Mouse (Mus musculus): ENCODE data around the gene Gtf2ird2. TPM values are rescaled to one million over a fixed set of nuclear protein-coding genes. Genes with fewer than 3 reads are reported as not detected.

Gene Gtf2ird2
- polyA plus RNA-seq, 1 experiment from 2014 or later = 7.9 TPM

DNA sequence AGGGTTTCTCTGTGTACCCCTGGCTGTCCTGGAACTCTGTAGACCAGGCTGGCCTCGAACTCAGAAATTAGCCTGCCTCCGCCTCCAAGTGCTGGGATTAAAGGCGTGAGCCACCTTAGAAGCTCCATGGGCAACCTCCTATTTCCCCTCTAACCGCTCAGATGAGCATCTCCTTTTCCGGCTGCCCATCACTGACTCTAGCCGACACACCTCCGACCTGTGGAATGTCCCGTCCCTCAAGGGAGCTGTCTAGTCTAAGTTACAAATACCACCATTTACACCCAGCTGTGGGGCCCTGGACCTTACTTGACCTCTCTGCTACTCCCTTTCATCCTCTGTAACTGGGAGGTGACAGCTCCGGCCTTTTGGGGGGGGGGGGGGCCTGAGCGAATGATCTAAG is 8.1 kb upstream of the Gtf2ird2 start:
- WGBS = 5% methylated on average over 10 of the region's 10 CpGs
- DNase-seq (ENCODE audit: low spot score) = no peak
- H3K36me3 ChIP-seq (ENCODE audit: control insufficient read depth, insufficient read depth, low read length) = peaks cover 2% of the 10 kb centered on the region; the same call in 1 of the 2 replicates

DNA sequence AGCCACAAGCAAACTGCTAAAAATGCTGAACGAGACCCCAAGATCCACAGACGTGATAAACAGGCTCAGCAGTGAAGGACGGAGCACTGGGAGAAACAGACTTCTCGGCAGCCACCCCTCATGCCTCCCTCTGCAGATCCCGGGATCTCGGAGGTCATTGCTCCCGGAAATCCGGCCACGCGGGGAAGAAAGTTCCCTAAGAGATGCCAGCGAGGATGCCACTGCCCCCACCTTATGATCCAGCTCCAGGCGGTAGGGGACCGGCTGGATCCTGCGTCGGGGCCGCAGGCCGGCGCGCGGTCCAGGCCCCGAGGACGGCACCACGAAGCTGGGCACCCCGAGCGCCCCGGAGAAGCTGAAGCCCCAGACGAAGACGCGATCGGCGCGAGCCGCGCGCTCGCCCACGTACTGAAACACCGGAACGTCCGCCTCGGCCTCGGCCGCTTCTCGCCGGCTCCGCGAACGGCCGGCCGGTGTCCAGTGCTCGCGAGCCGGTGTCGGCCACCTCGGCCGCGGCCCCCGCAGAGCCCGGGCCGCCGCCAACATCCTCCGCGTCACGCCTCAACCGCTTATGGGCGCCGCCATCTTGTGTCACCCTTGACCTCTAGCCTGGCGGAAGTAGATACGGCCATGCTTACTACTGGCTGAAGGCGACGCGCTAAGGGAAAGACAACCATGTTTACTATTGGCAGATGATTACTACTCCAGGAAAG is 7.5 kb upstream of the Gtf2ird2 start, which contains the start of gene Rcc1l:
Gene Rcc1l, minus strand, starts transcription at position 606 of the 713 bp plus-strand sequence.
- ATAC-seq (ENCODE audit: insufficient number of reproducible peaks, low FRiP score, low TSS enrichment, low read depth) (peak; percentile 74; the same call in 1 of the 2 replicates), DNase-seq (ENCODE audit: low spot score) (peak; percentile 86)
- Histone ChIP-seq H3K9me3 (ENCODE audit: control insufficient read depth, low read length) (no peaks in the 10 kb centered on the region), H3K4me1 (ENCODE audit: control insufficient read depth, insufficient read depth, low read length) (peaks cover 5% of the 10 kb centered on the region; the same call in 1 of the 2 replicates), H3K27me3 (ENCODE audit: control insufficient read depth, insufficient read depth, low read length) (no peaks in the 10 kb centered on the region), H3K27ac (replicated peaks; ENCODE audit: low read depth, low read length) (peak within 1 kb of the TSS; percentile 60), H3K9ac (ENCODE audit: low read length) (peak within 1 kb of the TSS; percentile 74), H3K36me3 (ENCODE audit: control insufficient read depth, insufficient read depth, low read length) (peaks cover 2% of the 10 kb centered on the region; the same call in 1 of the 2 replicates), H3K4me3 (ENCODE audit: low read depth, low read length) (peak within 1 kb of the TSS; percentile 95), H3K4me2 (ENCODE audit: low read depth, severe bottlenecking) (peak within 1 kb of the TSS; percentile 89)
- WGBS = under 1% methylated on average over 72 of the region's 72 CpGs

More for the DNA sequence above, 8.1 kb upstream of the Gtf2ird2 start:
- peak; percentile 50; the same call in 1 of the 2 replicates for ATAC-seq (ENCODE audit: insufficient number of reproducible peaks, low FRiP score, low TSS enrichment, low read depth)
- H3K9ac ChIP-seq (ENCODE audit: low read length) = peak overlapping the region; percentile 74
- H3K9me3 ChIP-seq (ENCODE audit: control insufficient read depth, low read length) = no peaks in the 10 kb centered on the region
- H3K27me3 ChIP-seq (ENCODE audit: control insufficient read depth, insufficient read depth, low read length) = no peaks in the 10 kb centered on the region
- peaks cover 5% of the 10 kb centered on the region; the same call in 1 of the 2 replicates for H3K4me1 ChIP-seq (ENCODE audit: control insufficient read depth, insufficient read depth, low read length)
- H3K27ac ChIP-seq (replicated peaks; ENCODE audit: low read depth, low read length) = no peak overlapping the region; the same call in 1 of the 2 replicates
- H3K4me3 ChIP-seq (ENCODE audit: low read depth, low read length) = peak overlapping the region; percentile 95
- H3K4me2 ChIP-seq (ENCODE audit: low read depth, severe bottlenecking) = peak overlapping the region; percentile 89

DNA sequence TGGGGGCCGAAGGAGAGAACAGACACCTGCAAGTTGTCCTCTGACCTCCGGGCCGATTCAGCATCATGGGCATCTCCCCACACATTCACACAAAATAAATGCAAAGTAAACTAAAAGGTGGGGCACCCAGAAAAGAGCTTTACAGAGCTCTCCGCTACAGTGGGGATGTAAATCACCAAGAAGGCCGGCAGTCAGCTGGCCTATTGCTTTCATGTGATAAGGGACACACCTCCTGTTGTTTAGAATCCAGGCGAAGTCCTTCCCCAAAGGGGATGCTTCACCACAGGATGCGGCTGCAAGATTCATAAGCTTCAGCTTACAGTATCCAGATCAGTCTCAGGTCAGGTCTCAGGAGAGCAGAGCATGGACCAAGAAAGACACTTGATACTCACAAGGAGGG is 5.3 kb upstream of the Gtf2ird2 start:
- Histone ChIP-seq H3K27ac (replicated peaks; ENCODE audit: low read depth, low read length) (no peak overlapping the region), H3K9me3 (ENCODE audit: control insufficient read depth, low read length) (no peaks in the 10 kb centered on the region), H3K4me2 (ENCODE audit: low read depth, severe bottlenecking) (no peak overlapping the region), H3K4me1 (ENCODE audit: control insufficient read depth, insufficient read depth, low read length) (peaks cover 16% of the 10 kb centered on the region), H3K27me3 (ENCODE audit: control insufficient read depth, insufficient read depth, low read length) (no peaks in the 10 kb centered on the region), H3K4me3 (ENCODE audit: low read depth, low read length) (no peak overlapping the region), H3K36me3 (ENCODE audit: control insufficient read depth, insufficient read depth, low read length) (no peaks in the 10 kb centered on the region), H3K9ac (ENCODE audit: low read length) (no peak overlapping the region)
- no peak for ATAC-seq (ENCODE audit: insufficient number of reproducible peaks, low FRiP score, low TSS enrichment, low read depth)
- no peak for DNase-seq (ENCODE audit: low spot score)
- 76% methylated on average over 7 of the region's 7 CpGs for WGBS

DNA sequence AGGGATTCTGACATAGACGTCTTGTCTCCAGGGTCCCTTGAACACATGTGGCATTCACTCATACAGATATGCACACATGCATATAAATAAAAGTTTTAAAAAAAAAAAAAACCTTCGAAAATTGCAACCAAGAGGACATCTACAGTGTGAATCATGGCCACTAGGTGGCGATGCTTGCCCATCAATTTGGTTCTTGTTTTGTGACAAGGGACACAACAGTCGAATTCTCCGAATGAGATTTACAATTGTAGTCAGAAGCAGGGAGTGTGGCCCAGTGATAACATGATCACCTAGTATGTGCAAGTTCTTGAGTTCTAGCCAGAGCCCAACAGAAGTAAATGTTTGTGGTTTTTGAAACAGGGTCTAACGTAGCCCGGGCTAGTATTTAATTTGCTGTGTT is 3.9 kb upstream of the Gtf2ird2 start:
- H3K4me3 ChIP-seq (ENCODE audit: low read depth, low read length) = no peak overlapping the region
- no peak overlapping the region for H3K9ac ChIP-seq (ENCODE audit: low read length)
- H3K9me3 ChIP-seq (ENCODE audit: control insufficient read depth, low read length) = no peaks in the 10 kb centered on the region
- no peak for ATAC-seq (ENCODE audit: insufficient number of reproducible peaks, low FRiP score, low TSS enrichment, low read depth)
- DNase-seq (ENCODE audit: low spot score) = peak; percentile 91
- H3K4me1 ChIP-seq (ENCODE audit: control insufficient read depth, insufficient read depth, low read length) = peaks cover 16% of the 10 kb centered on the region
- H3K27ac ChIP-seq (replicated peaks; ENCODE audit: low read depth, low read length) = no peak overlapping the region
- no peak overlapping the region for H3K4me2 ChIP-seq (ENCODE audit: low read depth, severe bottlenecking)
- H3K27me3 ChIP-seq (ENCODE audit: control insufficient read depth, insufficient read depth, low read length) = no peaks in the 10 kb centered on the region
- 32% methylated on average over 7 of the region's 7 CpGs for WGBS
- H3K36me3 ChIP-seq (ENCODE audit: control insufficient read depth, insufficient read depth, low read length) = no peaks in the 10 kb centered on the region

DNA sequence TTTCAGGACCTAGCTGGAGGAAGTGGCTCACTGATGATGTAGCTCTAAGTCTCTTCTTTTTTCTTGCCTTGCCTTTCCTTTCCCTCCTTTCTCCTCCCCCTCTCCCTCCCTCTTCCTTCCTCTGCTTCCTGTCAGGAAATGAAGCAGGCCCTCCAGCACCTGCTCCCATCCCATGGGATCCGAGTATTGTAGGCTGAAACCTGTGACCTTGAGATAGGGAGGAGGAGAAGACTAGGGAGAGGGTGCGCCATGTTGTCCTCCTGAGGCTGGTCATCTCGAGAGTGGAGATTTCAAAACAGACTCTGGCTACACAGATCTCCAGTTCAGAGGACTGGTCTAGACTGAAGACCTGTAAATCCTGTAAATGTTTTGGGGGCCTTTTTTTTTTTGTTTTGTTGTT is 1.6 kb upstream of the Gtf2ird2 start:
- Histone ChIP-seq H3K9me3 (ENCODE audit: control insufficient read depth, low read length) (no peaks in the 10 kb centered on the region), H3K27ac (replicated peaks; ENCODE audit: low read depth, low read length) (no peak overlapping the region), H3K27me3 (ENCODE audit: control insufficient read depth, insufficient read depth, low read length) (no peaks in the 10 kb centered on the region), H3K4me1 (ENCODE audit: control insufficient read depth, insufficient read depth, low read length) (peaks cover 12% of the 10 kb centered on the region), H3K36me3 (ENCODE audit: control insufficient read depth, insufficient read depth, low read length) (no peaks in the 10 kb centered on the region), H3K9ac (ENCODE audit: low read length) (no peak overlapping the region), H3K4me3 (ENCODE audit: low read depth, low read length) (no peak overlapping the region), H3K4me2 (ENCODE audit: low read depth, severe bottlenecking) (no peak overlapping the region; the same call in 1 of the 2 replicates)
- DNase-seq (ENCODE audit: low spot score) (no peak), ATAC-seq (ENCODE audit: insufficient number of reproducible peaks, low FRiP score, low TSS enrichment, low read depth) (no peak)
- WGBS = 72% methylated on average over 3 of the region's 3 CpGs

DNA sequence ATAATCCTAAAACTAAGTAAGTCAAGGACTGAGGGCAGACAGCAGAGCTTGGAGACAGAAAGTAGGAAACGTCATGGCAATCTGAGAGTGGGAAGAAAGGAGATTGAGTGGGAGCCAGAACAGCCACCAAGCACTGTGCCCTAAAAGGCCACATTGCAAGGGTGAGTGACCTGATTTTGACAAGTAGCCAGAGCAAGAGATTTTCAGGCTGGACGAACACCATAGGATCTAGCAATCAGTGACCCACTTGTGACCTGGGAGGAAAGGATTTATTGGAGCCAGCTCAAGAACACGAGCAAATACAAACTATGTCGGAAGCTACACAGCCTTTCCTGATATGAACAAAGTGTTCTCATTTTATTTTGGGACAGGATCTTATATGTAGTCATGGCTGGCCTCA is 1.1 kb upstream of the Gtf2ird2 start:
- H3K4me3 ChIP-seq (ENCODE audit: low read depth, low read length) = no peak overlapping the region; the same call in 1 of the 2 replicates
- DNase-seq (ENCODE audit: low spot score) = no peak
- H3K27me3 ChIP-seq (ENCODE audit: control insufficient read depth, insufficient read depth, low read length) = no peaks in the 10 kb centered on the region
- no peaks in the 10 kb centered on the region for H3K36me3 ChIP-seq (ENCODE audit: control insufficient read depth, insufficient read depth, low read length)
- 74% methylated on average over 4 of the region's 4 CpGs for whole genome bisulfite sequencing
- peak overlapping the region; percentile 82 for H3K4me2 ChIP-seq (ENCODE audit: low read depth, severe bottlenecking)
- no peaks in the 10 kb centered on the region for H3K9me3 ChIP-seq (ENCODE audit: control insufficient read depth, low read length)
- no peak overlapping the region for H3K27ac ChIP-seq (replicated peaks; ENCODE audit: low read depth, low read length)
- H3K4me1 ChIP-seq (ENCODE audit: control insufficient read depth, insufficient read depth, low read length) = peaks cover 12% of the 10 kb centered on the region
- H3K9ac ChIP-seq (ENCODE audit: low read length) = no peak overlapping the region
- no peak for ATAC-seq (ENCODE audit: insufficient number of reproducible peaks, low FRiP score, low TSS enrichment, low read depth)

DNA sequence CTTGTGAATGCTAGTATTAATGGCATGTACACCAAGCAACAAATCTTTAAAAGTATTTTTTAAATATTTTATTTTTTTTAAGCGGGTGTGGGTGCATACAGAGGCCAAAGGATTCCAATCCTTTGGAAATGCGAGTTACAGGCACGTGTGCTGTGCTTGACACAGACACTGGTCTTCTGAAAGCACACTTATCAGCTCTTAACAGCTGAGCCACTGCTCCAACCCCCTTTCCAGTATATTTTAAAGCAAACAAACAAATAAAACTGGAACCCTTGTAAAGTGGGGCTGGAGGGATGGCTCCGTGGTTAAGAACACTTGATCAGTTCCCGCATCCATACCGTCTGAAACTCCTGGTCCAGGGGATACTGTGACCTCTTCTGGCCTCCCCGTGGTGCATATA is 657 bp upstream of the Gtf2ird2 start:
- Histone ChIP-seq H3K9ac (ENCODE audit: low read length) (peak overlapping the region; percentile 92), H3K27me3 (ENCODE audit: control insufficient read depth, insufficient read depth, low read length) (no peaks in the 10 kb centered on the region), H3K4me1 (ENCODE audit: control insufficient read depth, insufficient read depth, low read length) (peaks cover 12% of the 10 kb centered on the region), H3K9me3 (ENCODE audit: control insufficient read depth, low read length) (no peaks in the 10 kb centered on the region), H3K4me3 (ENCODE audit: low read depth, low read length) (peak overlapping the region; percentile 76), H3K27ac (replicated peaks; ENCODE audit: low read depth, low read length) (0 out of 2 replicates have a peak overlapping the region, but pooled peaks have one; percentile 36), H3K4me2 (ENCODE audit: low read depth, severe bottlenecking) (peak overlapping the region; percentile 82), H3K36me3 (ENCODE audit: control insufficient read depth, insufficient read depth, low read length) (no peaks in the 10 kb centered on the region)
- DNase-seq (ENCODE audit: low spot score) (no peak), ATAC-seq (ENCODE audit: insufficient number of reproducible peaks, low FRiP score, low TSS enrichment, low read depth) (no peak)
- WGBS = 56% methylated on average over 7 of the region's 7 CpGs

DNA sequence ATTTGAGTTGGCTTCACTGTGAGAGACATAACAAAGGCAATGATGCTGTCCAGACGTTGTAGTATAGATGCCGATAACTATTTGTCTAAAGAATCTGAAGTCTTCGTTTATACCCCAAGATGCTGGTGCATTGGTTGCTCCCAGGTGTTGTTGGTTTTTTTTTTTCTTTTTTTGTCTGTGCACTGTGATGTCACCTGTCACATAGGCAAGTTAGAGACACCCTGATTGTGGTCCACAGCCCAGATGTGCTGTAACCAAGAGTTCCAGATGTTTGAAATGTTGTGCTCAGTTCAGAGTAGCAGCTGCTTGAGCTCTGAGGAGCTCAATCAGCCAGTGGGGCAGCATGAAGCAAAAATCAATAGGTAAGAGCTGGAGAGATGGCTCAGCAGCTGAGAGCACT is 2.2 kb downstream of the Gtf2ird2 start:
- Histone ChIP-seq H3K4me2 (ENCODE audit: low read depth, severe bottlenecking) (no peak overlapping the region), H3K4me1 (ENCODE audit: control insufficient read depth, insufficient read depth, low read length) (peaks cover 12% of the 10 kb centered on the region), H3K9me3 (ENCODE audit: control insufficient read depth, low read length) (no peaks in the 10 kb centered on the region), H3K9ac (ENCODE audit: low read length) (no peak overlapping the region), H3K4me3 (ENCODE audit: low read depth, low read length) (no peak overlapping the region), H3K36me3 (ENCODE audit: control insufficient read depth, insufficient read depth, low read length) (no peaks in the 10 kb centered on the region), H3K27ac (replicated peaks; ENCODE audit: low read depth, low read length) (no peak overlapping the region), H3K27me3 (ENCODE audit: control insufficient read depth, insufficient read depth, low read length) (no peaks in the 10 kb centered on the region)
- WGBS = 92% methylated on average over 3 of the region's 3 CpGs
- DNase-seq (ENCODE audit: low spot score) (no peak), ATAC-seq (ENCODE audit: insufficient number of reproducible peaks, low FRiP score, low TSS enrichment, low read depth) (no peak)
